Mouse (Mus musculus): ENCODE data around the gene Setd7.

The Setd7 gene

DNA sequence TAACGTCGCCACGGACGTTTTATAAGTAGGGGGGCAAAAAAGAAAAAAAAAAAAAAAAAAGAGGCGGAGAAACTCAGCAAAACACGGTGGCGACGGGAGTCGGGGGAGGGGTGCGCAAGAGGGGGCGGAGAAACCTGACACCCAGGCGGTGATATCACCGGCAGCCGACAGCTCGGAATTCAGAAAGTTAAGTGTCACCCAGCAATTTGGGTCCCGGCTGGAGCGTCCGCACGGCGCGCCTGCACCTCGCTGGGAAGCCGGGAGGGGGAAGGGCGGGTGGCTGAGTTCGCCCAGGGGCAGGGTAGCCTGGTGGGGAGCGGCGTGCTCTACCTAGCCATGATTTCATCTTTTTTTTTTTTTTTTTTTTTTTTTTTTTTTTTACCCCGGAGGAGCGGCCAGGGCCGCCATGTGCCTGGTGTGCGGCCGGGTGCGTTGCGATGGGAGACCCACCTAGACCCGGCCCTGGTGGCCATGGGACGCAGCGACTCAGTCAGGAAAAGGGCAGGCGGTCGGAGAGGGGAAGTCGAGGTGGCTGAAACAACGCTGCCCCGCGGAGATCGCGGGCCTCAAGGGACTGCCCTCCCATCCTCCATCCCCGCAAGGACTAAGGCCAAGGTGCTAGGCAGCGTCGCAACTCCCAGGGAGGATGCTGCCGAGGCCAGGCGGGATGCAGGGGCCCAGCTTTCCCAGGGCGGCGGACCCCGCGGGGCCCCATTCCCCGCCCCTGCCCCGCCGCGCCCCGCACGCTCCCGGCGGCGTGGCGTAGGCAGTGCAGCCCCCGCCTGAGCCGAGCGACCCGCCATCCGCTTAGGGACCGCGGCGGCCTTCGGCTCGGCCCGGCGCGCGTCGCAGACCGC, 857 bp downstream of the Setd7 start:
- peak; percentile 38 for DNase-seq (ENCODE audit: low read depth, low spot score)

DNA sequence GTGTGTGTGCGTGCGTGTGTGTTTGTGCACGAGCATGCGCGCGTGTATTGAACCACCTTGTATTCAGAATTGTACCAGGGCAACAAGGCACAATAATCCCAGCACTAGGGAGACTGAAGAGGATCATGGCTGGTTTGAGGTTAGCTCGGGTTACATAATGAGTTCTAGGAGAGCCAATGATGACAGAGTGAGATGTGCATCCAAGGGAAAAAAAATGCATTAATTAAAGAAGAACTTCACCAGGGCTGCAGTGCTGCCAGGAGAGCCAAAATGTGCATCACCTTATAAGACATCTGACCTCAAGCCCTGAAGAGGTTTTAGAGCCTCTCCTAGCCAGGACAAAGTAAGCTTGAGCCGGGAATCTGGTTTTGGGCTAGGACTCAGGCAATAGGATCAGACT, 5.1 kb downstream of the Setd7 start:
- DNase-seq (ENCODE audit: low read depth, low spot score) = no peak

DNA sequence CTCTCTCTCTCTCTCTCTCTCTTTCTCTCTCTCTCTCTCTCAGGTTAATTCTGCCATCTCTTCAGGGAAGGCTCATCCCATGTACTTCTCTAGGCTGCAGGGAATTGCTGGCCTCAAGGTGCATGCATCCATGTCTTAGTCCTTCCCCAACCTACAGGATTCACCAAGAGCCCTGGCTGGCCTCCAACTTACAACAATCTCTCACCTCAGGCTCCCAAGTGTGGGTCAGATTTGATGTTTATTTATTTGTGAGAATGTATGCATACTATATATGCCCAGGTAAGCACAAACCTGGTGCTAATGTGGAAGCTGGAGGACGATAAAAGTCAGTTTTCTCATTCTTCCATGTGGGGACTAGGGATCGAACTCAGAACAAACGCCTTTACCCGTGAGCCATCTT, 5.8 kb downstream of the Setd7 start:
- DNase-seq (ENCODE audit: low read depth, low spot score) = no peak

DNA sequence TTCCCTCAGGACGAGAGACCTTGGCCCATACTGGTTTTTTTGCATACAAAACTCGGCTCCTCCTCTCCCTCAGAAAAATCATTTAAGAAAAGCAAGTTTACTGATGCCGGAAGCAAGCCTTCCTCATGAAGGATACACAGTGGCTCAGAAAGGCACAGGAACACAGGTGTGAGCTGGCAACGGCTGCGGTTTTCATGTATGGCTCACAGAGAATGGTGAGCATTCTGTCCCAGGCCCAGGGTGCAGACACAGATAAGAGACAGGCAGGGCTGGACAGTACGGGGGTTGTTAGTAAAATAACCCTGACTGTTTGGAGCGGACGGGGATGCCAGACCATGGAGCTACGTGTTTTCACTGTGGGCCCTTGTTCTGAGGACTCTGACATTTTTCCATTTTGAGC, 6.6 kb downstream of the Setd7 start:
- DNase-seq (ENCODE audit: low read depth, low spot score) = no peak

DNA sequence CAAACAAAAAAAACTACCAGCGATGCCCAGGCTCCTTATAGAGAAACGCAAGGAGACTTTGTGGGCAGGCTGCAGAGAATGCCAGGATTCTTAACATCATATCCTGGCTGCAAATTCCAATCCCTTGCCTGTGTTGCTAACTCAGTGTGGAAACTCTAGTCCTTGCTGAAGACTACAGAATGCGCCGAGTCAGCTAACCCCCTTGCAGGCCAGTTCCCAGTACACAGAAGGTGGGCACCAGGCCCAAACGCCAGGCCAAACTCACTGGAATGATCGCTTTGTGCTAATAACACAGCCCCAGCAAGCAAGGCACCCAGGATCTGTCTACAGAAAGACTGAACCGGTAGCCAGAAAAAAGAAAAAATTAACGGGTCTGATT, 7.2 kb downstream of the Setd7 start:
- no peak for DNase-seq (ENCODE audit: low read depth, low spot score)

DNA sequence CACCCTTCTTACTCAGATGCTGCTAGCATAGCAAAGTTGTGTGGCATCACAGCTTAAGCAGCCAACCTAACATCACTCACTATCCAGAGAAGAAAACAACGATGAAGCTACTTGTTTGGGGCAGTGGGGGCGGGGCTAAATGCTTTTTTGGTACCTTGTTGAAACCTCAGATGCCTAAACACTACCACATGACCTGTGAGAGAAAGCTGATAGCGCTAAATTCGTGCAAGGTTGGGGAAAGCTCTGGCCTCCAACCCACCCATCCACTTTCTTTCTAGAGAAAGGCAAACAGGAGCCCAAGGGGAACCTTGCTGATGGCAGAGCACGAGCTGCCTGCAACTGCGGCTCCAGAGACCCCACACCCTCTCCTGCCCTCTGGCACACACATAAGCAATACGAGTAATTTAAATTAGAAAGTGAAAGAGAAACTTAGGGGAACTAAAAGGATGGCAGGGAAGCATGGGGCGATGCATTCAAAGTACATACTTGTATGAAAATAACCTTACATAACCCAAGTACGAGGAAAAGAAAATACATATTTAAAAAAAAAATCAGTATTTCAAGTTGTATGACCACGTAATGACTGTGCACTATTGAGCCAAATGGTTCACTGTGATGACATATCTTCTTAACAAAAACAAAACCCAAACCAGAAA, 7.7 kb downstream of the Setd7 start:
- no peak for DNase-seq (ENCODE audit: low read depth, low spot score)

DNA sequence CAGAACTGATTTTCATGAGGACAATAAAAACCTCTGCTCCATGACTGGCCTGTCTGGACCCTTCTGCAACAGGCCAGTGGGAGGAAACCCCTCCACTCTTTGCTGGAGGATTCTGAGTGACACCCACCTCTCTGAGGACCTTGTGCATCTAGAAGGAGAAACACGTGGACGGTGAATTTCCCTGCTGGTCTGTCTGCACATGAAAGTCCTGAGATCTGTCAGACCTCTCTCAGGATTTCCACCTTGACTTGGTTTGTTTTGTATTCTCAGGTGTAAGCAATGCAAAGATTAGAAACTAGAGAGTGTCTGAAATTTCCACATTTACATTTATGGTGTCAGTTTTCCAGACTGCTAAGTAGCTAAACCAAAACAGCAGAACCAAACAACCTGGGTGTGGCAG, 8.5 kb downstream of the Setd7 start:
- no peak for DNase-seq (ENCODE audit: low read depth, low spot score)

DNA sequence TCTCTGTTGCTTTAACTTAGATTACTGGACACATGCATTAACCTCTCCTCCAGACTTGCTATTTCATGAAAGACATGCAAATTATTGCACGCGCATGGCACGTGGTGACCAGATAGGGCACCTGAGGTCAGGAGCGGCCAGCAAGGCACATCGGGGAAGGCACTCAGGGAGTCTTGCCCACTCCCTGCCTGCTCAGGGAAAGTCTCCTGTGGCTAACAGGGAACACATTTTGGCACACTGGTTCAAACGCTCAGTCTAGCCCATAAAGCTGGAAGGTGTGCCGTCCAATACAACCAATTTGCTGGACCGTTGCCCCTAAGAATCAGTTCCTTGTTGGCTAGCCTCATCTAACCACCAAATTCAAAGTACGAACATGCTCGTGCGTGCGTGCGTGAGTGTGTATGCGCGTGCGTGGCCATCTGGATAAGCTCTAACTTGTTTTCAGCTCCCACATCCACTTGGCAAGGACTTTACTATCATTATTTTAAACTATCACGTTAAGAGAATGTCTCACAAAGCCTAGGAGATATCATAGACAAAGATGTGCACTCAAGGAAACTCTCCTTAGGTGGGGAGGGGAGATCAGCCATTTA, 11.6 kb downstream of the Setd7 start:
- no peak for DNase-seq (ENCODE audit: low read depth, low spot score)

DNA sequence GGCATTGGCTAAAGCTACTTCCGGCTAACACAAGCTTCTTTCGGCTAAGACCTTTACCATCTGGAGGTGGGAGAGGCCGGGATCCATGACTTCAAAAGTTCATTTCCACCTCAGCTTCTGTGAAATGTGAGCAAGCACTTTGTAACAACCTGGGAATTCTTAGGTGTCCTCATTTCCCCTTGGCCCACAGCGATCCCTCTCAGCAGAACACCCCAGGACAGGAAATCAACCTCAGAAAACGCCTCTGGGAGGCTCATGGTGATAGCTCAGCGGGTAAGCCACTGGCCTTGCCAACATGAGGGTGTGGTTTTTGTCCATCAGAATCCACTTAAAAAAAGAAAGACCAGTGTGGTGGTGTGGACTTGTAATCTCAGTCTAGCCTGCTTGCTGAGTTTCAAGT, 13.1 kb downstream of the Setd7 start:
- DNase-seq (ENCODE audit: low read depth, low spot score) = no peak

DNA sequence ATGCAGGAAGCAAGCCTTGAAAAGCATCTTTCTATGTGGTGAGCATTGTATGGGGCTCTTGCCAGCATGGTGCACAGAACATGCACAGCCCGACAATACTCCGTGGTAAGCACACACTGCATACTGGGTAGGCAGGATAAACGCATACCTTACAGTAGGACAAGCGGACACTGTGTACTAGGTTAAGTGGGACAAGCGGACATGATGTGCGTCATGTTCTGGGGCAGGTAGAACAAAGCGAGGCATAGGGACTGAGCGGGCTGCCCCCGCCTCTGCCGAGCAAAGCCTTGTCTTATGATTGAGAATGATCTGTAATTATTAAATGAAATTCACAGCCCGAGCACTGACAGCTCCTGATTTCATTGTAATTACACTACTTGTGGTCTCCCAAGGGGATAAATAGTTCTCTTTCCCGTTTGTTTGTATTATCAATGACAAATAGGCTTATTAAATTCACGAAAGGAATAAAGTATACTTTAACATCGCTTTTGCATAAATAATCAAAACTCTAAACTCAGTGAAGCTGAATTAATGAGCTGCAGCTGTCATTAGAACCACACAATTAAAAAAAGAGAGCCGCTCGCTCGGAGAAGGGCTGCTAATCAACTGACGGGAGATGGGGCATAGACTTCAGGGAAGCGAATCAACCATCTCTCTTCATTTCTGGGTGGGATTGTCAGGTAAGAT, 16.1 kb downstream of the Setd7 start:
- no peak for DNase-seq (ENCODE audit: low read depth, low spot score)

DNA sequence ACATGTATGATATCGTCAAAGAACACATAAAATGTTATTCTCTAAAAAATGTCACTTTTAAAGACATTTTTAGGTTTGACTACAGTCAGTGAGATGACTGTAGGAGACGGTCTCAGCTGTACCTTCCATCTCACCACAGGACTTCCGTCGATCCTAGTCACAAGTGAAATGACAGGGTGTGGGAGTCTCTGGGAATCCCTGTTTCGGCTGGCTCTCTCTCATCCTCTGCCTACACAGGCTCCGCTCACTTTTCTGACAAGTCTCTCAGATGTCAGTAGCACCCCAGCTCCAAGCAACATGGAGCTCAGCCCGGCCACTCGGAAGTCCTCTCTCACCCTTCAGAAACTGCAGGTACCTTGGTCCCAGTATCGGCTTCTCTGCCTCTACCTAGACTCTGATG, 20.0 kb downstream of the Setd7 start:
- DNase-seq (ENCODE audit: low read depth, low spot score) = no peak

DNA sequence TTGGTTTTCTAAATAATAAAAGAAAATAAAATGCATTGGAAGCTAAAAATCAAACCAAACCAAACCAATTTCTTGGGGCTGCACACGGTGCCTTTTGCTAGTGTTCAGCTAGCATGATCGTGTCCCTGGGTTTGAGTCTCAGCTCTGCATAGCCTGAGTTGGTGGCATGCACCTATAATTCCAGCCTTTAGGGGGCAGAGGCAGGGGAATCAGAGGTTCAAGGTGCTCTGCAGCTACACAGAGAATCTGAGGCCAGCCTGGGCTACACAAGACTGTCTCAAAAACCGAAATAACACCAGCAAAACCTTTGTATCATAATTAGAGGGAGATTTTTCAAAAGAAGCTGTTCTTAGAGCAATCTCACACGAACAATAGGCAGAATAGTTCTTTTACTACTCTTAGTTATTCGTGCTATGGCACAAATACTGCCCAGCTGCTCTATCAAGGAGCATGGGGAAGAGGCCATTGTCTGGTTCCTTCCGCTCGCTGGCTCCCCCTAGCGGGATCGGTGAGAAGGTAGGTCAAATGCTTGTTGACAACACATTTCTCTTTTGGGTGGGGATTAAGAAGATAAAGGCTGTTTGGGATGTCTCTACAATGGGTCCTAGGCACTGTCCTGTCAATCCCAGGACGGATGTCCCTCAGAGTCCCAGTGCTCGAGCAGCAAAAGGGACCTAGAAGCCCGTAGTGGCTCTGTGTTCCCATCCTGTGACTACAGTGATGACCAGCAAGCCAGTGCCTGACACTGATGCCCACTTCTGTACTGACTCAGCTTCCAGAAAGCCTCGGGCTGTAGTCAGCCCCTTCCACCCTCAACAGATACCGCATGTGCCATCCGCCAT, 20.9 kb downstream of the Setd7 start:
- DNase-seq (ENCODE audit: low read depth, low spot score) = peak; percentile 51

DNA sequence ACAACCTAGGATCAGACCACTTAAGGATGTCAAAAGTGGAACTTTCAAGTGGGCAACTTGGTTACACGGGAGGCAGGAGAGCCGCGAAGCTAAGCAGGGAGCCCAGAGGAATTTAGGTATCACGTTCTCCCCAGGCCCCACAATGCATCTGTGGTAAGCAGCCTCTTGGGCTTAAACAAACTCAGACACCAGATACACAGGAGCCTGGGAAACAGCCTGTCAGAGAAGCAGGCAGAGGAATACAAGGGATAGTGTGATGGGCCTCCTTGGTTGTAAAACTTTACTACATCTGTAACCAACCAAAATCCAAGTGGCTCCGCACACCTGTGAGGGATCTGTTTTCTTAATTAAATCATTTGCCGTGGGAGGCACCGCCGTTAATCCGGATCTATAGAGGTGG, 26.7 kb downstream of the Setd7 start:
- DNase-seq (ENCODE audit: low read depth, low spot score) = no peak

DNA sequence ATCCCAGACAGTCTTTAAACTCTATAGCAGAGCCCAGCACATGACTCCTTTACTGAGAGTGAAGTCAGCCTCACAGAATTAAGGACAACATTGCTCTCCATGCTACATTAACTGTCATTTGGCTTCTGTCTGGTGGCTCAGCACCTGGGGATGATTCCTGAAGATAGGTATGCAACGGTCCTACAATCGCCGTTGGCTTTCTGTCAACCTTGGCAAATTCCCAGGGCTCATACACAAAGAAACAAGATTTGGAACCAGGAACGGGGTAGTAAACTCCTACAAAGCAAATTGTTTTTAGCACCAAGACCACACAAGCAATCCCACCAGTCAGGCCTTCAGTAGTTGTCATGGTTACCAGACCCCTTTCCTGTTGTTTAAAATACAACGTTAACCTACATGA, 27.1 kb downstream of the Setd7 start:
- no peak for DNase-seq (ENCODE audit: low read depth, low spot score)

DNA sequence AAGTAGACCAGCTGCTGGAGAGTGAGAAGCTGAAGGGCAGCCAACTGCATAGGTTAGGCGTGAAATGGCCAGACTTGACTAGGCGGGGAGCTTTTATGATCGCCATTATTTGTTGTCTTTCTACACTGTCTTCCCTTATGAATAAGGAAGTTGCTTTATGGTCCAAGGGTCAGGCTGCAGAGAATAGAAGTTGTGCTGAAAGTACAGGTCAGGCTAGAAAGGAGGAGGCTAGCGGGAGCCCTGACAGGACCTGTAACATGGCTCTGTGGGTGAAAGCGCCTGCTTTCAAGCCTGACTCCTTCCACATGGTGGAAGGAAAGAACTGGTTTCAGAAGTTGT, 28.4 kb downstream of the Setd7 start:
- DNase-seq (ENCODE audit: low read depth, low spot score) = no peak

DNA sequence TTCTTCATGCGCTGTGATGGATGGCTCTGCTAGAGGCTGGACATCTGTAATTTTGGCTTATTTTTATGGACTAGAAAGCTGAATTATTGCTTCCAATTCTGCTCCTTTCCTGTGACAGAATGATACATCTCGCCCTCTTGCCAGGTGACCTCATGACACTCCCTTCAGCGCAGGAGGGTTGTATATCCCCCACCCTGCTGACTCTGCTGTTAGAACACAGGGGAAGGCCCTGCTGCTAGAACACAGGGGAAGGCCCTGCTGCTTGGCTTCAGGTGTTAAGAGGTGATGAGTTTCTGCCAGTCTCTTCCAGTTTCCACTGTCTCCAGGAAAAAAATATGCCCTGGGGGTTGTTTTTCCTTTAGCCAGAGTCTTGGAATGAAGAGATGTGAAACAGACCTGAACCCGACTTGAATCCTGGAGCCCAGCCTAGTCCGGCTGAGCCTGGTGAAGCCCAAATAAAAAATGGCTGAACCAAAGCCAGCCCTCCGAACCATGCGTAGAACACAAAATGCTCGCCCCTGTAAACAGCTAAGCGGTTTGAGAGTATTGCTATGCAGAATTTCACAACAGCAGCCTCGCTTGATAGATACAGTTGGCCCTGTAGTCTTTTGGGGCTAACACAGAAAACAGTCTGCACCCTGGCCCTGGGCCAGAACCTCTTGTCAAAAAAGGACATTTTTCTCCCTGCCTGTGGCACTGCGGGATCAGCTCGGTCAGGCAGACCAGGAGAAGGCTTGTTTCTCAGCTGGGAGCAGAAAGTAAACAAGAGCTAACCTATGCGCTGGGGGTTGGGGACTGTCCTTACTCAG, 29.0 kb downstream of the Setd7 start:
- DNase-seq (ENCODE audit: low read depth, low spot score) = no peak

DNA sequence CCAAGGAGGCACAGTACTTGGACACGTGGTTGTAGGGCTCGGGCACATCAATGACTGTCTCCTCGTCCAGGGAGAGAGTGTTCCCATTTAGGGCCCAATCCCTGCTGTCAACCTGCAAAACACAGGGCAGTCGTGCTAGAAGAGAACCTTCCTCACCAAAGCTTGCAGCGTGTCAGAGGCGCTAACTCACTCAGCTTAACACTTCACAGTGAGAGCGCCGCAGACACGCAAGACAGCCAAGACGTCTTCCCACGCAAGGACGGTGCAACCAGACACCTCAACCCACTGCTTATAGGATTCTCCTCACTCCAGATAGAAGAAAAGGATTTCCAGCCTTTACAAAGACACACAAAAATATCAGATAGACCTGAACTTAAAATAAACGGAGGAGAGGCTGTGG, 33.8 kb downstream of the Setd7 start:
- no peak for DNase-seq (ENCODE audit: low read depth, low spot score)

DNA sequence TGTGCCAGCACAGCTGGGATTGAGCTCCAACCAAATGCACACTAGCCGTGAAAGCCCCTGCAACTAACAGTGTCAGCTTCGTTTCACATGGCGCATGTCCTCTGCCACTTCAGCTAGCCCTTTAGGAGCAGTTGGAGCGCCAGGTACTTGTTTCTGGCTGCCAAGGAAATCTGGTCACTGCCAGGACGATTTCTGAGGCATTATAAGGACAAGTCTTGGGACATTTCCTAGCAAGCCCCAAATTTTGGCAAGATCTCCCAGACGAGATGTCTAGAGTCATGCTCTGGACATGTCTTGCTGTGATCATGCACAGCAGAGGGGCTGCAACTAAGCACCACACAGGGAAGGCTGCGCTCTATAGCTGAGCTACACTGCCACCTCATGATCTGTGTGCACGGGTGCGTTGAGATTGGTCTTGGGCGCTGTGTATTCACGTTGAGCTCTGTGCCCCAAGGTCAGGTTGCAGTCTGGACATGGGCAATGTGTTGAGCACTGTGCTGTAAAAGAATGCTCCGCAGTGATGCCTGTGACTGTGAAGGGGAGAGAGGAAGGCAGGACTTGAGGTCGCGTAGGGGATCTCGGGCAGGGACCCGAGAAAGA, 35.4 kb downstream of the Setd7 start:
- DNase-seq (ENCODE audit: low read depth, low spot score) = no peak

DNA sequence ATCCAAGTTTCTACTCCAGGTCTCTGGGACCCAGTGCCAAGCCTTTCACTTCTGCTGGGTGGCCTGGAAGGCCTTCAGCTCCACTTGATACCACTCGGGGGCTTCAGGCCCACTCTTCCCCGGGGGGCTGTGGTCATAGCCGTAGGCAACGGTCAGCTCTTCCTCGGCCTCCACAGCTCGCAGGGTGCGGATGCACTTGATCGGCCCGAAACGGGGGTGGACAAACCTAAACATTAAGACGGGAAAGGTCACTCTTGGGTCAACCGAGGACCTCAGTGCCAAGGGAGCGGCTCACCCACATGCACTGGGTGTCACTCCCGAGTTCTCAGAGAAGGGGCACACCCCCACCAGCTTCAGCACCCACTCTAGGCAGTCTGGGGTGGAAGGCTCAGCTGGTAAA, 39.4 kb downstream of the Setd7 start:
- no peak for DNase-seq (ENCODE audit: low read depth, low spot score)

DNA sequence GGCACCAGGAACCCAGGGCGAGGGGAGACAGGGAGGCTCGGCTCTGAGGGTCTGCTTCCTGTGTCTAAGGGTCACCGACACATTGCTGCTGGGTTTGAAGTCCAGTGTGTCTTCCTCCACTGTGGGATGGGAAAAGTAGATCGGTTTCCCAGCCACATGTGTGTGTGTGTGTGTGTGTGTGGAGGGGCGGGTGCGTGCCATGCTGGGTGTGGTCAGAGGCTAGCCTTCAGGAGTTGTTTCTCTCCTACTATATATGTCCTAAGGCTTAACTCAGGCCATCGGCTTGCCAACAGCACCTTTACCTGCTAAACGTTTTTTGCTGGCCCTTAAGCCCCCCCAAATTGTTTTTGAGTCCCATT, 41.9 kb downstream of the Setd7 start:
- DNase-seq (ENCODE audit: low read depth, low spot score) = no peak
